Mouse (Mus musculus) inflammation-experienced regulatory T-cells, adult 6 months (primary cell): ENCODE data around the gene Sptbn4. TPM values are rescaled to one million over a fixed set of nuclear protein-coding genes. Genes with fewer than 3 reads are reported as not detected.

Experiments
- ATAC-seq: one replicate; pipeline ENCODE4 v1.8.0; 2017
- polyA plus RNA-seq, 3 experiments: library from polyadenylated mRNA; unstranded; fragments of 100-300 nt; shearing (Covaris generic); gene quantifications; one replicate each; pipeline ENCODE4 v1.2.1; 2017

The Sptbn4 gene
- polyA plus RNA-seq, 3 experiments from 2014 or later, result 0.12 to 0.23 (median 0.13) TPM

GRCm38 (mm10) chr7:27433349-27433748 lies 14.1 kb downstream of the Sptbn4 start:
- no peak for ATAC-seq

- no peak for ATAC-seq
Measured at GRCm38 (mm10) chr7:27429135-27429534, 18.4 kb downstream of the Sptbn4 start.

GRCm38 (mm10) chr7:27428002-27428401 lies 19.5 kb downstream of the Sptbn4 start:
- no peak for ATAC-seq

DNA sequence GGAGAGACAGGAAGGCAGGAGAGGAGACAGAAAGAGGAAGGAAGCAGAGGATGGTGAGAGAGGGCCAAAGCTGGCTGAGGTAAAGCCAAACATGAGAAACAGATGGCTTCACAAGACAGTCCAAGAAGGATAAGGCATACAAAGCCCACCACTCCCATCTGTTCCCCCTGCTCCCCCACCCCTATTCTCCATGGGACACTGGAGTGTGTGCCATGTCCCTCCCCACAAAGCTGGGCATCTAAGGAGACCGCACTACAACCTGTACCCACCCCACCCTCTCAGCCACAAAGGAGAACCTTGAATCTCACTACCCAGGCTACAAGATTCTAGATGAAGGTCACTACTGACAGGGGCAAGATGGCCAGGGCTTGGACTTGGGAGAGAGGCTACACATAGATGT lies 20.1 kb downstream of the Sptbn4 start:
- no peak for ATAC-seq

DNA sequence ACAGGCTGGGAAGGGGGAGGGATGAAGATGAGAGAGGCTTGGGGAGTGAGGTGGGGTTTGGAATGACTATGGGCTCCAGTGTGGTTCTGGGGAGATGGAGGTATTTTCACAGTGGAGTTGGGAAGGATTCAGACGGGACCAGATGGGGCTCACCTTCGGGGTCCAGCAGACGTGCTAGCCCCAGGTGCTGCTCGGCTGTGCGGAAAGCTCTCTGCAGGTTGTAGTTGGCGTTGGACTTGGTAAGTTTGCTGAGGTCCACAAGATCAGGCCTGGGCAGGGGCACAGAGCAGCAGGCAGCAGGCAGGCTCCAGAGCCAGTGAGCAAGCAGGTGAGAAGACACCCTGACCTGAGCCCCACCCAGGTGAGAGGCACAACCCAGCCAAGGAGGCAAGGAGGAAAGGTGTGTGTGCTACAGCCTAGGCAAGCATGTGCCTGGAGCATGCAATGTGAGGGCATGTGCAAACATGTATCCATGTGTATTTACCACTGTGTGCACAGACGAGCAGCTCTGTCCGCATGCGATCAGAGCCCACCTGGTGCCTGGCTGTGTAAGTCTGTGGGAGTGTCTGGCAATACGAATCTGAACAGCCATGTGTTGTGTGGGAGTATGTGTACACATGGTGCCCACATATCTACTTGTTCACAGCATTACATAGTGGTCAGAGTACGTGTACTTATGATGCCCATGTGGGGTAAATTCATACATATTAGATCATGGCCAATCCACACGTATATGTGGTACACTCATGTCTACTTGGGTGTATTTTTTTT lies 23.7 kb downstream of the Sptbn4 start:
- ATAC-seq, result no peak

DNA sequence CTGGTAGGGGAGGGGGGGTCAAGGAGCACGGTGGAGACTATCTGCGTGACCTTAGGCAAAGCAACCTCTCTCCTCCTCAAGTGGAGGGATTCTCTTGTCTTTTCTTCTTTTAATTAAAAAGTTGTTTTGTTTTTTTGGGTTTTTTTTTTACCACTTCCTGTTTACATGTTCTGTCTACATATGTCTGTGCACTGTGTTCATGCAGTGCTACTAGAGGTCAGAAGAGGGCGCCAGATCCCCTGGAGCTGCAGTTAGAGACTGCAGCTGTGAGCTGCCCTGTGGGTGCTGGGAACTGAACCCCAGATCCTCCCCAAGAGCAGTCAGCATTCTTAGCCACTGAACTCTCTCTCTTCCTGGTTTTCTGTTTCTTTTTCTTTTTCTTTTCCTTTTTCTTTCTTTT lies 28.4 kb downstream of the Sptbn4 start:
- ATAC-seq, result no peak

GRCm38 (mm10) chr7:27417151-27417550 lies 30.3 kb downstream of the Sptbn4 start:
- ATAC-seq, result no peak

GRCm38 (mm10) chr7:27408379-27409176 lies 38.9 kb downstream of the Sptbn4 start:
- peak; percentile 28 for ATAC-seq

DNA sequence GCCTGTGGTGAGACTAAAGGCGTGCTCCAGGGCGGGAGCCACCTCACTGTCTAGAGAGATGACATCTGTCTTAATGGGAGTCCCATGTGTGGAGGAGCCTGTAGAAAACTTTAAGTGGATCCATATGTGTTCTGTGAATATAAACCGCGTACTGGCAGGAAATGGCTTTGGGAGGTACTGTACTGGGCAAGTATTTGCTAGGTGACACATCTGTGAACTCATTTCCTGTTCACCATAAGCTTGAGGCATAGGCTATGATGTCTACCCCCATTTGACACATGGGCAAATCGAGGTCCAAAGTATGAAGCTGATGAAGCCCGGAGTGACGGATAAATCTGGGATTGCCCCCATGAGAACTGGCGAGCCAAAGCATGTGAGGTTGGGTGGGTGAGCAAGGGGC lies 39.7 kb downstream of the Sptbn4 start:
- no peak for ATAC-seq

DNA sequence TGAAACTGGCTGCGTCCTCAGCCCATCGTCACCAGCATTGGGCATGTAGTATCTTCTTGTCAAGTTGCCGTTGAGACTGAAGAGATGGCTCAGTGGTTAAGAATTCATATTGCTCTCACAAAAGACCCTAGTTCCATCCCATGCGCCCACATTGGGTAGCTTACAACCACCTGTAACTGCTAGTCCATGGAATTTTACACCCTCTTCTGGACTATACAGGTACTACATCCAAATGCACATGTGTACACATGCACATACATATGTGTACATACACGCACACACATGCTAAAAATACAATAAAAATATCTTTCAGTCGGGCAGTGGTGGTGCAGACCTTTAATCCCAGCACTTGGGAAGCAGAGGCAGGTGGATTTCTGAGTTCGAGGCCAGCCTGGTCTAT lies 41.0 kb downstream of the Sptbn4 start:
- no peak for ATAC-seq

DNA sequence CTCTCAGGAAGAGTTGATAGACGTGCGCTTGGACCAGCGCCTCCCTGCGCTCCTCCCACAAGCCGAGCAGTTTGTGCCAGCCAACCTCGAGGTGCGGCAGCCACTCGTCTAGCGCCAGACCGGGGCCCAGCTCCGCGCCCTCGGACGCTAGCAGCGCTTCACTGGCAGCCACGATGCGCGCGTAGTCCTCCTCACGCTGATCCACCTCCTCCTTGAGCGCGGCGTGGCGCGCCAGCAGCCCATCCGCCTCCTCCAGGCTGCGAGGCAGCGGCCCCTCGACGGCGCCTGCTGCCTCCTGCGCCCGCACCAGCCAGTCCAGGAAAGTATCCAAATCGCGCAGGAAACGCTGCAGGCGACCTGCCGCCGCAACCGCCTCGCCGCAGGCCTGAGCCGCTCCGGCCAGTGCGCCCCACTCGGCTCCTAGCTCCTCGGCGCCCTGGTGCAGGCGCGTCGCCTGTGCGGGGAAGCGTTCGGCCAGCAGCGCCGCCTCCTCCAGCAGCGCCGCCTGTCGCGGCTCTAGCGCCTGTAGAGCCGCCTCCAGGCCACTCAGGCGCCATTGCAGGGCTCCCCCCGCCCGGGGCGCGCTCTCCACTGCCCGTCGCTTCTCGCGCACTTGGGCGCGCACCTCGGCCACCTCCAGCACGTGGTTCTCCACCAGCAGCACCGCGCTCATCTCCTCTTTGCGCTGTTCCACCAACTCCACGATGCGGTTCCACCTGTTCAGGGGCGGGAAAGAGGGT lies 43.1 kb downstream of the Sptbn4 start:
- ATAC-seq, result no peak

GRCm38 (mm10) chr7:27402675-27403074 lies 44.8 kb downstream of the Sptbn4 start:
- ATAC-seq, result no peak

DNA sequence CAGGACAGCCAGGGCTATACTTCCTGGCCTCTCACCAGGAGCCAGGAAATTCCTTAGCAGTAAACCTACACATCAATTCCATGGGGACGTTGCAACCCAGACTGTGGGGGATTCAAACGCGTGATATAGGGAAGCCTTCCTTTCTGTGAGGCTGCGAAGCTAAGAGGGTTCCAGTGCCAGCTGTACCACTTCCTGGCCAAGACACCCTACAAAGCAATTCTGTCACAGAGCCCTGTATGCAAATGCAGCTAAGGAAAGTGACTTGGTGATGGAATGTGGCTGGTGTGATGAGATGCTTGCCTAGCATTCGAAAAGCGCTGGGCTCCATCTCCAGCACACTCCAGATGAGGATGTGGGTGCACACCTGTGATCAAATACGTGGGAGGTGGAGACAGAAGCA lies 46.9 kb downstream of the Sptbn4 start:
- no peak for ATAC-seq

GRCm38 (mm10) chr7:27397048-27397949 lies 50.2 kb downstream of the Sptbn4 start:
- ATAC-seq, result peak; percentile 60

DNA sequence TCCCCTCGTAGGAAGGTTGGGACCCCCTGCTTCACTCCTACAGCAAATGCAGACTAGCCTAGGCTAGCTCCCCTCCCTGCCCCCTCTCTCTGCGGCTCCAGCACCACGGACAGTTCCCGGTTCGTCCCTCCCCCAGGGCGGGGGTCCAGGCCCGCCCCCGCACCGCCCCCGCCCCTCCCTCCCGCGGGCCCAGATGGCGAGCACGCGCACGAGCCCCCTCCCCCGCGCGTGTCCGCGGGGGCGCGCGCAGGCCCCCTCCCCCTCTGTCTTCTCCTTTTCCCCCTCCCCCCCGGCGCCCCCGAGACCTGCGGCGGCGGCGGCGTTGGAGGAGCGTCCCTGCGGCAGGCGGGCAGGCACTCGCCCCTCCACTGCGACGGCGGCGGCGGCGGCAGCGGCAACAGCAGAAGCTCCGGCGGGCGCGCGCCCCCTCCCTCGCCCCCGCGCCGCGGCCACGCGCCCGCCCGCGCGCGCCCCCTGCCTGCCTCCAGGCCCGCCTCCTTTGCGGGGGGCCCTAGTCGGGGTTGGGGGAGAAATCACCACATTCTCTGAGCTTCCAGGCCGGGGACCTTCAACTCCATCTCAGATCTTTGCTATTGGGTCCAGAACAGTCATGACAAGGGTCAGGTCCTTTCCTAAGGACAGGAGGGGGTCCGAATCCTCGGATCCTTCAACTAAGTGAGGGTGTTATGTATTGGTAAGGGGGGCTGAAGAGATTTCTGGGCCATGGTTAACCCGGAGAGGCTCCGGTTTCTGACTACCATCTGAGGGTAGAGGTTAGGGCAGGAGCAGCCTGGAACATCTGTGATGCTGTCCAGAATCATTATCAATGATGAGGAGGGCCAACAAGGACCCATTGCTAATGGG lies 51.1 kb downstream of the Sptbn4 start:
- no peak for ATAC-seq

DNA sequence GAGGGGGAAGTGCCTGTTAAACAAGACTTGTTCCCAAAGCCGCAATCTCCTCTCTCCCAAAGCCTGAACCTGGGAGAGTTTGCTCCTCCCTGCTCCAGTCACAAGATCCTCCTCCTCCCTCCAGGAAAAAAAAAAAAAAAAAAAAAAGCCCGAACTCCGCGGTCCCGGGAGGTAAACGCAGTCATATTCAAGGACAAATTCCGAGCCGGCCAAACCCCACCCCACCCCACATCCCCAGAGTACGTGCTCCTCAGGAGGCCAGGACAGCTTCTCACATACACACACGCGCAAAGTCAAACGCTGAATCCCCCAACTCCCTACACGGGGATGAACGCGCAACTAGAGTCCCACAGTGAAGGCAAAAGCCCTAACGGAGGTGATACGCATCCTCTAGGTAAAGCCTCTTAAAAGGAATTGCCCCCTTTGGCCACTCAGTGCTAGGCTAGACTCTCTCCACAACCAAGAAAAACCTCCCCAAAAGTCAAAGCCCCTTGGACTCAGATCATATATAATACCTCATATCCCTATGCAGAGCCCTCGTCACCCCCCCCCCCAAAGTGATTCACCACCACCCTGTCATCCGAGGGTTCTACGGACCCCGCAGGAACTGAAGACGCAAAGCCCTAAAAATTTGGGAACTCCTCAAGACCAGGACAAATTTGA lies 51.8 kb downstream of the Sptbn4 start:
- ATAC-seq, result no peak

- no peak for ATAC-seq
Measured at GRCm38 (mm10) chr7:27391416-27391815, 56.1 kb downstream of the Sptbn4 start.

DNA sequence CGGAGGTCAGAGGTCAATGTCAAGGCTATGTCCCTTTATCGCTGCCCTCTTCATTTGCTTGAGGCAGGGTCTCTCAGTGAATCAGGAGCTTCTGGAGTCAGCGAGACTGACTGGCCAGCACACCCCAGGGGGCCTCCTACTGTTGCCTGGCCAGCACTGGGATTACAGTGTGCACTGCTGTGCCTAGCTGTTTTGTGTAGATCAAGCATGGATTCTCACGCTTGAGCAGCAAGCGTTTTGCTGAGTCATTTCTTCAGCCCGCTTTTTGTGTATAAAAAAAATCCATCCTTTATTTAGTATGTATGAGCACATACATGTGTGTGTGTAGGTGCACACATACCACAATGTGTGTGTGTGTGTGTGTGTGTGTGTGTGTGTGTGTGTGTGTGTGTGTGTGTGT lies 58.3 kb downstream of the Sptbn4 start:
- ATAC-seq, result no peak

- no peak for ATAC-seq
Measured at GRCm38 (mm10) chr7:27384731-27385130, 62.8 kb downstream of the Sptbn4 start.

DNA sequence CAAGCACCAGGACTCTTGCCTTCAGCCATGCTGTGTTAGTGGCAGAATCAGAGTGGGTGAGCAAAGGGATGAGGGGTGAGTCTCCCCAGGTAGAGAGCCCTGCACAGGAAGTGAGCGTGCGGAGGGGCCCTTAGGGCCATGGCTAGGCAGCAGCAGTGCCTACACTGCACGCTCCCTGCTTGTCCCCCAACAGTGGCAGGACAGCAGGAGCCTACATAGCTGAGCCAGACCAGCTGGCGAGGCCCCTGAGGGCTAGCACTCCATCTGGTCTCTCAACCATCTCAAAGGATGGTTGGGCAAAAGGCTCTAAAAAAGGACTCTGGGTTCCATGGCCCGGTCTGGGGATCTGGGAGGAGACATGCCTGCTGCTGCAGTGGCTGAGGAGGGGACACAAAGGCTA lies 63.4 kb downstream of the Sptbn4 start:
- ATAC-seq, result no peak

DNA sequence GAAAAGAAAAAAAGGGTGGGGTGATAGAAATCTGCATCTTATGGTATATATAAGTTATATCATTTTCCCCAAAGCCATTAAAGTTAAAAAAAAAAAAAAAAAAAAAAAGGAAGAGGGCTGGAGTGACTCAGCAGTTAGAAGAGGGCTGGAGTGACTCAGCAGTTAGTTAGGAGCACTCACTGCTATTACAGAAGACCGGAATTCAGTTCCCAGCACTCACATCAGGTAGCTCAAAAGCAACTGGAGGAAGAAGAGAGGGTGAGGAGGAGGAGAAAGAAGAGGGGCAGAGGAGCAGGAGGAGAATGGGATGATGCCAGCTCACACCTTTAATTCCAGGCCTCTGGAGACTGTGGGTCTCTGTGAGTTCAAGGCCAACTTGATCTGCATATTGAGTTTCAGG lies 64.3 kb downstream of the Sptbn4 start:
- no peak for ATAC-seq
